Mouse (Mus musculus) lung, postnatal 0 days (tissue): ENCODE results near the gene Sec16b.

Experiments
- CTCF ChIP-seq: IDR thresholded peaks from 2 replicates; pipeline ENCODE4 v1.5.1; 2016; ENCODE audit warnings: antibody characterized with exemption, mild to moderate bottlenecking
- EP300 ChIP-seq: IDR thresholded peaks from 2 replicates; pipeline ENCODE4 v1.6.1; 2016; ENCODE audit warnings: antibody characterized with exemption, mild to moderate bottlenecking, control low read depth

GRCm38 (mm10) chr1:157556439-157556838 lies 49.9 kb downstream of the Sec16b start:
- TF ChIP-seq CTCF (no peak), EP300 (no peak)
